Mouse (Mus musculus): ENCODE data around the gene Clec16a. TPM values are rescaled to one million over a fixed set of nuclear protein-coding genes. Genes with fewer than 3 reads are reported as not detected.
A peak's percentile ranks its signal among the peaks of the same experiment; 100 is the strongest.

Clec16a gene
- total RNA-seq, 2 experiments from 2014 or later = 19.4 to 28.8 TPM

- no peak for ATAC-seq (ENCODE audit: poor library complexity, severe bottlenecking)
These were observed 33.2 kb downstream of the Clec16a start for GRCm38 (mm10) chr16:10578376-10578775.

- no peak for ATAC-seq (ENCODE audit: poor library complexity, severe bottlenecking)
These were observed 36.2 kb downstream of the Clec16a start for GRCm38 (mm10) chr16:10581234-10581898.

- peak; percentile 43 for ATAC-seq (ENCODE audit: poor library complexity, severe bottlenecking)
These were observed 40.0 kb downstream of the Clec16a start for GRCm38 (mm10) chr16:10585165-10585564.

- ATAC-seq (ENCODE audit: poor library complexity, severe bottlenecking) = no peak
These were observed 41.4 kb downstream of the Clec16a start for GRCm38 (mm10) chr16:10586546-10586945.

GRCm38 (mm10) chr16:10599888-10600740 lies 55.0 kb downstream of the Clec16a start:
- ATAC-seq (ENCODE audit: poor library complexity, severe bottlenecking) = no peak

- ATAC-seq (ENCODE audit: poor library complexity, severe bottlenecking) = no peak
These were observed 62.7 kb downstream of the Clec16a start for GRCm38 (mm10) chr16:10607802-10608201.

- no peak for ATAC-seq (ENCODE audit: poor library complexity, severe bottlenecking)
These were observed 64.8 kb downstream of the Clec16a start for GRCm38 (mm10) chr16:10609921-10610320.

GRCm38 (mm10) chr16:10610801-10611200 lies 65.7 kb downstream of the Clec16a start:
- no peak for ATAC-seq (ENCODE audit: poor library complexity, severe bottlenecking)

GRCm38 (mm10) chr16:10611306-10611705 lies 66.2 kb downstream of the Clec16a start:
- ATAC-seq (ENCODE audit: poor library complexity, severe bottlenecking) = no peak

- no peak for ATAC-seq (ENCODE audit: poor library complexity, severe bottlenecking)
These were observed 68.9 kb downstream of the Clec16a start for GRCm38 (mm10) chr16:10613996-10614395.

- no peak for ATAC-seq (ENCODE audit: poor library complexity, severe bottlenecking)
These were observed 75.9 kb downstream of the Clec16a start for GRCm38 (mm10) chr16:10620961-10621614.

- no peak for ATAC-seq (ENCODE audit: poor library complexity, severe bottlenecking)
These were observed 76.6 kb downstream of the Clec16a start for GRCm38 (mm10) chr16:10621710-10622109.

- ATAC-seq (ENCODE audit: poor library complexity, severe bottlenecking) = no peak
These were observed 81.0 kb downstream of the Clec16a start for GRCm38 (mm10) chr16:10626116-10626515.

- no peak for ATAC-seq (ENCODE audit: poor library complexity, severe bottlenecking)
These were observed 82.1 kb downstream of the Clec16a start for GRCm38 (mm10) chr16:10627136-10627668.

GRCm38 (mm10) chr16:10628030-10628555 lies 83.0 kb downstream of the Clec16a start:
- no peak for ATAC-seq (ENCODE audit: poor library complexity, severe bottlenecking)

- ATAC-seq (ENCODE audit: poor library complexity, severe bottlenecking) = no peak
These were observed 83.8 kb downstream of the Clec16a start for GRCm38 (mm10) chr16:10628960-10629359.

- ATAC-seq (ENCODE audit: poor library complexity, severe bottlenecking) = no peak
These were observed 84.2 kb downstream of the Clec16a start for GRCm38 (mm10) chr16:10629361-10629760.

- ATAC-seq (ENCODE audit: poor library complexity, severe bottlenecking) = no peak
These were observed 89.8 kb downstream of the Clec16a start for GRCm38 (mm10) chr16:10634940-10635339.

GRCm38 (mm10) chr16:10637898-10638297 lies 92.8 kb downstream of the Clec16a start:
- no peak for ATAC-seq (ENCODE audit: poor library complexity, severe bottlenecking)

GRCm38 (mm10) chr16:10639111-10639889 lies 94.2 kb downstream of the Clec16a start:
- ATAC-seq (ENCODE audit: poor library complexity, severe bottlenecking) = no peak

Data from megakaryocyte, adult 5-6 weeks (primary cell).